Mouse (Mus musculus): Measurements from ENCODE around the gene Pcp4l1. TPM values are rescaled to one million over a fixed set of nuclear protein-coding genes. Genes with fewer than 3 reads are reported as not detected.

Gene Pcp4l1
- polyA plus RNA-seq, 1 experiment = 10.9 TPM

DNA sequence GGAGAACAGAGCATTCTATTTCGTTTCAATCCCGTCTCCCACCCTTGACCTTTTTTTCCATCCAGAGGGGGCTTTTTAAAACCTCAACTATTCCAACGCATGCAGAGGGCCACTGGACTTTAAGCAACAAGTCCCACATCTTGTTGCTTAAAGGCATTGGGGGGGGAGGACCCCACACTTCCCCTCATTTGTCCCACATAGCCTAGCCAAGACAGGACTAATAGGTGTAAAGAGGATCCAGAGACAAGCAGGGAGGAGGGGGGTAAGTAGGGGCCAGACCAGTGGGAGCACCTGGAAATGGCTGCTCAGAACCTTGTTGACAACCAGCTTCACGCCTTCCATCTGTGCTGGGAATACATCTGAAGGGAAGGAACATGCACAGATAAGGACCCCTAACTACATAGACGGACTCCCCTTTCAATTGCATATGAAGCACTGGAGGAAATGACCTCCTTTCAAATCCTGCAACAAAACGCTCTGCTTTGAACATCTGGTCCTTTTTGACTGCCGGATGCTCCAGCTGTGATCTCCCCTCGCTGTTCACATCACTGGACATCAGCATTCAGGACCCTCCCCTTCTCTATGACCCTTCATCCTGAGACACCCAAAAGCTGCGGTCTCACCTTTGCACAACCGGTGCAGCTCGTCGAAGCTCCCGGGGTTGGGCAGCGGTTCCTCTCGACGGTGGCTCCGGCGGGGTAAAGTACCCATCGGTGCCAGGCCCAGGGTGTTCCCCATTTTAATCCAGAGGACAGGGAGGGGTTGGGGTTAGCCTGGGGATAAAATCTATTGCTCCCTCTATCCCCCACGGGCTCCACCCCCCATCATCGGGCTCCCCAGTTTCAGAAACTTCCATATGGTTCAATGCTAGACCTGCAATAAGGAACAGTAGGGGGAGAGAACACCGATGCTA, 25.5 kb upstream of the Pcp4l1 start:
- WGBS = 6% methylated on average over 22 of the region's 22 CpGs
- Histone ChIP-seq H3K27ac (ENCODE audit: insufficient read depth, low read depth, low read length) (0 out of 2 replicates have a peak overlapping the region, but pooled peaks have one; percentile 0), H3K4me1 (ENCODE audit: control insufficient read depth, insufficient read depth, insufficient read length, low read length) (peaks cover 14% of the 10 kb centered on the region), H3K36me3 (ENCODE audit: control insufficient read depth, insufficient read depth, low read length) (peaks cover 34% of the 10 kb centered on the region), H3K27me3 (ENCODE audit: control insufficient read depth, insufficient read depth, low read length) (no peaks in the 10 kb centered on the region), H3K4me3 (ENCODE audit: low read depth, low read length) (peak overlapping the region; percentile 84)
- TF ChIP-seq CTCF (IDR thresholded peaks at IDR 0.05; ENCODE audit: extremely low read depth, insufficient read length, insufficient replicate concordance, low read depth, low read length) (no peak), POLR2A (IDR thresholded peaks at IDR 0.05; ENCODE audit: low read depth, low read length) (no peak)

DNA sequence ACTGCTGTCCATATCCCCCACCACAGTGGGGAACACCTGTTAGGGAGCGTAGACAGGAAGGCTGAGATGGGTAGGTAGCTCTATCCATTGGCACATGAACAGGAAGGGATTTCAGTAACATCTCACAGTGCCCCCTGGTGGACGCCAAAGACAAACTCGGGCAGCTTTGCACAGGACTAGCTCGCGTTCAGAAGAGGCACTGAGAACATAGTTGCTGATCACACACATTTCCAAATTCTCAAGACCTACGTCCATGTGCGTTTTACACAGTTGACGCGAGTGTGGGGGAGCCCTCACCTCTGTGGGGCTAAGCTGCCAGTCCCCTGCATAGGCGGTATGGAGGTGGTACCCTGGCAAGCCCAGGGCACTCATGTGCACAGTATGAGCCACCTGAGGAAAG, 24.8 kb upstream of the Pcp4l1 start:
- peaks cover 14% of the 10 kb centered on the region for H3K4me1 ChIP-seq (ENCODE audit: control insufficient read depth, insufficient read depth, insufficient read length, low read length)
- H3K27me3 ChIP-seq (ENCODE audit: control insufficient read depth, insufficient read depth, low read length) = no peaks in the 10 kb centered on the region
- 7% methylated on average over 10 of the region's 10 CpGs for WGBS
- H3K4me3 ChIP-seq (ENCODE audit: low read depth, low read length) = peak overlapping the region; percentile 23
- peaks cover 34% of the 10 kb centered on the region for H3K36me3 ChIP-seq (ENCODE audit: control insufficient read depth, insufficient read depth, low read length)
- 0 out of 2 replicates have a peak overlapping the region, but pooled peaks have one; percentile 0 for H3K27ac ChIP-seq (ENCODE audit: insufficient read depth, low read depth, low read length)
- TF ChIP-seq CTCF (IDR thresholded peaks at IDR 0.05; ENCODE audit: extremely low read depth, insufficient read length, insufficient replicate concordance, low read depth, low read length) (peak; percentile 89; the same call in 1 of the 2 replicates), POLR2A (IDR thresholded peaks at IDR 0.05; ENCODE audit: low read depth, low read length) (no peak)

DNA sequence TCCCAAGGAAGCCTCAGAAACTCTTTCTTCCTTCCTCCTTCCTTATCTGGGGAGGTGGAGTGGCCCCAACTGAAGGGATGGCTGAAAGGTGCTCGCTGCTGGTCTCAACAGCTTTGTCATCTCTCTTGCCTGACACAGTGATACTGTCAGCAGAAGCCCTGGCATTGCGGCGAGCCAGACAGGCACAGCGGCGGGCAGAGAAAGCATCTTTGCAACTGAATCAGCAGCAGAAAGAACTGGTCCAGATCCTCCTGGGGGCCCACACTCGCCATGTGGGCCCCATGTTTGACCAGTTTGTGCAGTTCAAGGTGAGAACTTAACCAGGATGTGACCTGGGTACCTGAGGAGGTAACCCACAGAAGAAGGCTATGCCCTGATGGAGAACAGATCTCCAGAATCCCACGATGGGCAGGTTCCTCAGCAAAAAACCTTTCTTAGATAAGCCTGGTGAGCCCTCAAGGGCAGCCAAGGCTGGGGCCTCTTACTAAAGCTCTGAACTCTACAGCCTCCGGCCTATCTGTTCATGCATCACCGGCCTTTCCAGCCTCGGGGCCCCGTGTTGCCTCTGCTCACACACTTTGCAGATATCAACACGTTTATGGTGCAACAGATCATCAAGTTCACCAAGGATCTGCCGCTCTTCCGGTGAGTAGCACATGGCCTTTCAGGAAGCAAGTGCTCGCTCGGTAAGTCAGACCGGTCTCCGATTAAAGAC, 20.3 kb upstream of the Pcp4l1 start:
- peaks cover 14% of the 10 kb centered on the region for H3K4me1 ChIP-seq (ENCODE audit: control insufficient read depth, insufficient read depth, insufficient read length, low read length)
- TF ChIP-seq POLR2A (IDR thresholded peaks at IDR 0.05; ENCODE audit: low read depth, low read length) (no peak), CTCF (IDR thresholded peaks at IDR 0.05; ENCODE audit: extremely low read depth, insufficient read length, insufficient replicate concordance, low read depth, low read length) (no peak)
- no peak overlapping the region for H3K4me3 ChIP-seq (ENCODE audit: low read depth, low read length)
- H3K27me3 ChIP-seq (ENCODE audit: control insufficient read depth, insufficient read depth, low read length) = no peaks in the 10 kb centered on the region
- peaks cover 34% of the 10 kb centered on the region for H3K36me3 ChIP-seq (ENCODE audit: control insufficient read depth, insufficient read depth, low read length)
- WGBS = 70% methylated on average over 18 of the region's 18 CpGs
- no peak overlapping the region for H3K27ac ChIP-seq (ENCODE audit: insufficient read depth, low read depth, low read length)

GRCm38 (mm10) chr1:171213801-171214496, 17.9 kb upstream of the Pcp4l1 start, which contains the start of gene Nr1i3:
Nr1i3 (plus strand) TSS chr1:171213970.
- peaks cover 9% of the 10 kb centered on the region; the same call in 1 of the 2 replicates for H3K4me1 ChIP-seq (ENCODE audit: control insufficient read depth, insufficient read depth, insufficient read length, low read length)
- peaks cover 20% of the 10 kb centered on the region for H3K36me3 ChIP-seq (ENCODE audit: control insufficient read depth, insufficient read depth, low read length)
- H3K4me3 ChIP-seq (ENCODE audit: low read depth, low read length) = peak within 1 kb of the TSS; percentile 78
- no peaks in the 10 kb centered on the region for H3K27me3 ChIP-seq (ENCODE audit: control insufficient read depth, insufficient read depth, low read length)
- H3K27ac ChIP-seq (ENCODE audit: insufficient read depth, low read depth, low read length) = peak within 1 kb of the TSS; percentile 96
- WGBS = 41% methylated on average over 10 of the region's 10 CpGs
- TF ChIP-seq CTCF (IDR thresholded peaks at IDR 0.05; ENCODE audit: extremely low read depth, insufficient read length, insufficient replicate concordance, low read depth, low read length) (no peak), POLR2A (IDR thresholded peaks at IDR 0.05; ENCODE audit: low read depth, low read length) (peak; percentile 76; the same call in 1 of the 2 replicates)

DNA sequence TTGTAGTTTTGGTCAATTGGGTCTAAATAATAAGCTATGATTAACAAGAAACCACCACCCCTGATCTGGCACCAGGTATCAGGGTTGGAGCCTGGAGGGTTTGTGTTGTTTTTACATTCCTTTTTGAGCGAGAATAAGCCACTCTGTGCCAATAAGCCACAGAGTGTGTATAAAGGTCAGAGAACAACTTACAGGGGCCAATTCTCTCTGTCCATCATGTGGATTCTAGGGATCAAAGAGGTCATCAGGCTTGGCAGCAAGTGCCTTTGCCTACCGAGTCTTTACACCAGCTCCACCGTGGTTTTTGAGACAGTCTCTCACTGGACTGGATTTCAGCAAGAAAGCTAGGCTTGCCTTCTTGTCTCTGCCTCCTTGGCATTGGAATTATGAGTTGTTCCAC, 16.8 kb upstream of the Pcp4l1 start:
- no peak for TF ChIP-seq CTCF (IDR thresholded peaks at IDR 0.05; ENCODE audit: extremely low read depth, insufficient read length, insufficient replicate concordance, low read depth, low read length)
- no peak for TF ChIP-seq POLR2A (IDR thresholded peaks at IDR 0.05; ENCODE audit: low read depth, low read length)
- WGBS = 52% methylated on average over 3 of the region's 3 CpGs
- no peak overlapping the region for H3K27ac ChIP-seq (ENCODE audit: insufficient read depth, low read depth, low read length)
- peaks cover 9% of the 10 kb centered on the region; the same call in 1 of the 2 replicates for H3K4me1 ChIP-seq (ENCODE audit: control insufficient read depth, insufficient read depth, insufficient read length, low read length)
- H3K4me3 ChIP-seq (ENCODE audit: low read depth, low read length) = no peak overlapping the region
- no peaks in the 10 kb centered on the region for H3K27me3 ChIP-seq (ENCODE audit: control insufficient read depth, insufficient read depth, low read length)
- H3K36me3 ChIP-seq (ENCODE audit: control insufficient read depth, insufficient read depth, low read length) = peaks cover 9% of the 10 kb centered on the region

- 53% methylated on average over 4 of the region's 4 CpGs for WGBS
- no peak overlapping the region for H3K27ac ChIP-seq (ENCODE audit: insufficient read depth, low read depth, low read length)
- TF ChIP-seq CTCF (IDR thresholded peaks at IDR 0.05; ENCODE audit: extremely low read depth, insufficient read length, insufficient replicate concordance, low read depth, low read length) (no peak), POLR2A (IDR thresholded peaks at IDR 0.05; ENCODE audit: low read depth, low read length) (no peak)
- no peaks in the 10 kb centered on the region for H3K27me3 ChIP-seq (ENCODE audit: control insufficient read depth, insufficient read depth, low read length)
- H3K4me3 ChIP-seq (ENCODE audit: low read depth, low read length) = no peak overlapping the region
- peaks cover 6% of the 10 kb centered on the region; the same call in 1 of the 2 replicates for H3K4me1 ChIP-seq (ENCODE audit: control insufficient read depth, insufficient read depth, insufficient read length, low read length)
- H3K36me3 ChIP-seq (ENCODE audit: control insufficient read depth, insufficient read depth, low read length) = no peaks in the 10 kb centered on the region
These were observed 13.3 kb upstream of the Pcp4l1 start for GRCm38 (mm10) chr1:171209409-171209808.

Data from small intestine, adult 2 months (tissue).